Mouse (Mus musculus): ENCODE data around the gene Gng8.

The Gng8 gene

GRCm38 (mm10) chr7:16908859-16909258 lies 17.3 kb downstream of the Gng8 start:
- DNase-seq = no peak

GRCm38 (mm10) chr7:16909909-16910308 lies 18.3 kb downstream of the Gng8 start:
- DNase-seq = no peak

GRCm38 (mm10) chr7:16911904-16912303 lies 20.3 kb downstream of the Gng8 start:
- no peak for DNase-seq

- DNase-seq = no peak
Measured at GRCm38 (mm10) chr7:16912360-16912759, 20.8 kb downstream of the Gng8 start.

GRCm38 (mm10) chr7:16913806-16914452 lies 22.3 kb downstream of the Gng8 start:
- peak; percentile 83 for DNase-seq

- DNase-seq = no peak
Measured at GRCm38 (mm10) chr7:16914453-16915343, 23.1 kb downstream of the Gng8 start.

GRCm38 (mm10) chr7:16915461-16916340 lies 24.1 kb downstream of the Gng8 start:
- DNase-seq = no peak

GRCm38 (mm10) chr7:16916342-16917265 lies 25.0 kb downstream of the Gng8 start:
- no peak for DNase-seq

GRCm38 (mm10) chr7:16917447-16917846 lies 25.9 kb downstream of the Gng8 start:
- no peak for DNase-seq

- no peak for DNase-seq
Measured at GRCm38 (mm10) chr7:16918014-16918413, 26.4 kb downstream of the Gng8 start.

GRCm38 (mm10) chr7:16918670-16919069 lies 27.1 kb downstream of the Gng8 start:
- no peak for DNase-seq

GRCm38 (mm10) chr7:16919395-16920149 lies 28.0 kb downstream of the Gng8 start:
- no peak for DNase-seq

GRCm38 (mm10) chr7:16920150-16920579 lies 28.6 kb downstream of the Gng8 start:
- DNase-seq = no peak

GRCm38 (mm10) chr7:16920818-16921791 lies 29.5 kb downstream of the Gng8 start:
- peak; percentile 68 for DNase-seq

GRCm38 (mm10) chr7:16921881-16922335 lies 30.3 kb downstream of the Gng8 start:
- no peak for DNase-seq

- DNase-seq = no peak
Measured at GRCm38 (mm10) chr7:16922360-16922973, 30.9 kb downstream of the Gng8 start.

GRCm38 (mm10) chr7:16923283-16924036 lies 31.9 kb downstream of the Gng8 start:
- DNase-seq = no peak

- peak; percentile 100 for DNase-seq
Measured at GRCm38 (mm10) chr7:16924037-16924834, 32.6 kb downstream of the Gng8 start, which contains the start of gene Calm3. TSS of gene Calm3 (minus strand) at chr7:16924114.
